Mouse (Mus musculus) kidney, adult 2 months (tissue): ENCODE results near the gene 1700001C19Rik. TPM values are rescaled to one million over a fixed set of nuclear protein-coding genes. Genes with fewer than 3 reads are reported as not detected.

Experiments used
- DNase-seq: peaks from one replicate; pipeline ENCODE4 v3.0.0; 2021
- H3K27ac ChIP-seq: fragments of 200-500 bp; 2 replicates; pipeline ENCODE4 v1.5.1; 2012; ENCODE audit warnings: low read depth, low read length, control low read depth, inconsistent platforms; ENCODE audit not compliant: insufficient read depth
- H3K27me3 ChIP-seq: fragments of 200-500 bp; replicated peaks from 2 replicates; pipeline ENCODE4 v1.6.1; 2012; ENCODE audit warnings: mild to moderate bottlenecking, moderate library complexity, low read length, inconsistent platforms; ENCODE audit not compliant: control insufficient read depth, insufficient read depth
- H3K36me3 ChIP-seq: fragments of 200-500 bp; 2 replicates; pipeline ENCODE4 v1.6.1; 2012; ENCODE audit warnings: mild to moderate bottlenecking, moderate library complexity, low read length, inconsistent platforms; ENCODE audit not compliant: control insufficient read depth, insufficient read depth
- H3K4me1 ChIP-seq: fragments of 200-500 bp; 2 replicates; pipeline ENCODE4 v1.6.1; 2011; ENCODE audit warnings: low read length; ENCODE audit not compliant: control insufficient read depth, insufficient read depth
- H3K4me3 ChIP-seq: fragments of 200-500 bp; 2 replicates; pipeline ENCODE4 v1.5.1; 2011; ENCODE audit warnings: mild to moderate bottlenecking, low read depth, low read length, control low read depth; ENCODE audit not compliant: insufficient read depth
- CTCF ChIP-seq: fragments of 200-500 bp; conservative IDR thresholded peaks from 2 replicates; pipeline ENCODE4 v1.5.1; 2011; ENCODE audit warnings: low read depth, mild to moderate bottlenecking, control low read depth, low read length, moderate library complexity, mixed read lengths; ENCODE audit not compliant: insufficient read depth, insufficient read length
- POLR2A ChIP-seq: fragments of 200-500 bp; IDR thresholded peaks from one replicate; pipeline ENCODE4 v1.6.1; 2011; ENCODE audit warnings: low read depth, low read length, control low read depth
- WGBS: fragments of 180-500 bp; shearing (Covaris S2); methylation state at CpG from one replicate; pipeline ENCODE4 v1.1.7; 2018; 5-methylcytosine and 5-hydroxymethylcytosine counted together
- polyA plus RNA-seq: library from polyadenylated mRNA; depleted of rRNA; stranded (reverse); fragments of >200 nt; gene quantifications from 2 replicates; pipeline ENCODE4 v1.2.3, GENCODE M21; 2012

1700001C19Rik gene
- polyA plus RNA-seq, 1 experiment: 0.09 TPM

GRCm38 (mm10) chr17:47468466-47468865 lies 31.3 kb upstream of the 1700001C19Rik start:
- WGBS: 28% methylated on average over 34 of the region's 34 CpGs
- H3K4me3 ChIP-seq: no peak overlapping the region
- H3K27ac ChIP-seq: no peak overlapping the region
- no peaks in the 10 kb centered on the region for H3K27me3 ChIP-seq
- H3K36me3 ChIP-seq: no peaks in the 10 kb centered on the region
- DNase-seq: no peak
- H3K4me1 ChIP-seq: peaks cover 8% of the 10 kb centered on the region; the same call in 1 of the 2 replicates
- TF ChIP-seq POLR2A: no peak
- TF ChIP-seq CTCF: no peak

- DNase-seq: no peak
- no peak for TF ChIP-seq CTCF
- TF ChIP-seq POLR2A: no peak
- H3K27ac ChIP-seq: no peak overlapping the region
- WGBS: 43% methylated on average over 14 of the region's 14 CpGs
- peaks cover 8% of the 10 kb centered on the region; the same call in 1 of the 2 replicates for H3K4me1 ChIP-seq
- H3K27me3 ChIP-seq: no peaks in the 10 kb centered on the region
- no peaks in the 10 kb centered on the region for H3K36me3 ChIP-seq
- H3K4me3 ChIP-seq: no peak overlapping the region
Observed at GRCm38 (mm10) chr17:47468063-47468462, 30.9 kb upstream of the 1700001C19Rik start.

- H3K27ac ChIP-seq: no peak overlapping the region
- H3K27me3 ChIP-seq: no peaks in the 10 kb centered on the region
- no peak overlapping the region for H3K4me3 ChIP-seq
- no peak for DNase-seq
- TF ChIP-seq CTCF (no peak), POLR2A (no peak)
- WGBS: 83% methylated on average over 11 of the region's 11 CpGs
- no peaks in the 10 kb centered on the region for H3K36me3 ChIP-seq
- peaks cover 8% of the 10 kb centered on the region; the same call in 1 of the 2 replicates for H3K4me1 ChIP-seq
Observed at GRCm38 (mm10) chr17:47467659-47468058, 30.5 kb upstream of the 1700001C19Rik start.

DNA sequence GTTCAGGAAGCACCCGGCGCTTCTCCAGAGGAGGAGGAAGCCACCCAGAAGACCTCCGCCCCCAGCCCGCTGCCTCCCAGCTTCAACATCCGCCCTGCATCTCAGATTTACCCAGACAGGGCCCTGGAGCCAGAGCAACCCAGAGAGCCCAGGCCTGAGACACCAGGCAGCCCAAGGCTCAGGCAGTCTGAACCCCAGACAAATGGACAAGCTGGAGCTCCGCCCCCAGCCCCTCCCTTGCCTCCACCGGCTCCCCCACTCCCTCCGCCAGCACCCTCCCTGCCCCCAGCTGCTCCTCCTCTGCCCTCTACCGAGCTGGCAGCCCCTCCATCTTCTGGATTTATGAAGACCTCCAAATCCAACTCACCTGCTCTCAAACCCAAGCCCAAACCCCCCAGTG lies 29.1 kb upstream of the 1700001C19Rik start:
- H3K27me3 ChIP-seq: no peaks in the 10 kb centered on the region
- H3K36me3 ChIP-seq: no peaks in the 10 kb centered on the region
- no peak for DNase-seq
- H3K27ac ChIP-seq: no peak overlapping the region
- WGBS: 64% methylated on average over 9 of the region's 9 CpGs
- TF ChIP-seq CTCF: no peak
- TF ChIP-seq POLR2A: no peak
- H3K4me3 ChIP-seq: no peak overlapping the region
- H3K4me1 ChIP-seq: peaks cover 8% of the 10 kb centered on the region; the same call in 1 of the 2 replicates

- TF ChIP-seq POLR2A (no peak), CTCF (no peak)
- Histone ChIP-seq H3K36me3 (no peaks in the 10 kb centered on the region), H3K27ac (no peak overlapping the region), H3K4me1 (peaks cover 8% of the 10 kb centered on the region; the same call in 1 of the 2 replicates), H3K27me3 (no peaks in the 10 kb centered on the region), H3K4me3 (no peak overlapping the region)
- DNase-seq: no peak
- 90% methylated on average over 11 of the region's 11 CpGs for WGBS
Observed at GRCm38 (mm10) chr17:47465016-47465415, 27.8 kb upstream of the 1700001C19Rik start.

DNA sequence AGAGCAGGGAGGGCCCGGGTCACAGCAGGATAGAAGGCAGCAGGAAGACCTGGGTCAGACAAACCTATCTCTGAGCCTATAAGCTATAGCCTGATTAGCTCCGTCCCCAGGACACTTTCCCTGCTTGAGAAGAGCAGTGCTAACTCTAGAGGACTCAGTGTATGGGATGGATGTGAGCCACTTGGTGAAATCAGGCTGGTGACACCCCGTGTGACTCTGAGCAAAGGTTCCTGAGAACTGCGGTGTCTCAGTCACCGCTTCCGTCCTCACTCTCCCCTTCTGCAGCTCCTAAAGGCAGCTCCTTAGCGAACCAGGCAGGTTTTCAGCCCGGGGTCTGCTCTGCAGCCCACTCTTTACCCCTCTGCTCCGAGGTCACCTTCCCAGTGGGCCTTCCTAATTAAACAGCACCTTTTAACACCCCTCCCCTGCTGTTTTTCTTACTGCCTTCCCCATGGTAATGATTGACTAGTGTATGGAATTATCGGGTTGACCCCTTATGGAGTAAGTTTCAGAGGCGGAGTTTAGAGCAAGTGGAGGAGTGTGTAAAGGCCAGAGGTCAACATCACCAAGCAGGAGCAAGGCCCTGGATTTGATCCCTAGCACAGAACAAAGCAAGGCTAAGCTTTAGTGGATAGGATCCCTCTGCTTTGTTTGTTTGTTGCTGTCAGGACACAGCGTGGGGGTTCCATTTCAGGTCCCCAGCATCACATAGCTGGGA lies 27.2 kb upstream of the 1700001C19Rik start:
- TF ChIP-seq CTCF: no peak
- no peak for TF ChIP-seq POLR2A
- WGBS: 44% methylated on average over 12 of the region's 12 CpGs
- H3K27ac ChIP-seq: 0 out of 2 replicates have a peak overlapping the region, but pooled peaks have one; percentile 11
- peak; percentile 33 for DNase-seq
- H3K27me3 ChIP-seq: no peaks in the 10 kb centered on the region
- no peaks in the 10 kb centered on the region for H3K36me3 ChIP-seq
- peaks cover 8% of the 10 kb centered on the region; the same call in 1 of the 2 replicates for H3K4me1 ChIP-seq
- H3K4me3 ChIP-seq: no peak overlapping the region

GRCm38 (mm10) chr17:47462728-47463388 lies 25.7 kb upstream of the 1700001C19Rik start:
- 70% methylated on average over 9 of the region's 9 CpGs for WGBS
- no peak for DNase-seq
- TF ChIP-seq CTCF (no peak), POLR2A (no peak)
- Histone ChIP-seq H3K4me1 (peaks cover 8% of the 10 kb centered on the region; the same call in 1 of the 2 replicates), H3K4me3 (no peak overlapping the region), H3K36me3 (no peaks in the 10 kb centered on the region), H3K27me3 (no peaks in the 10 kb centered on the region), H3K27ac (no peak overlapping the region)
